Mouse (Mus musculus) midbrain, embryonic 15.5 days (tissue): ENCODE measurements at regions not wholly inside any gene's neighbourhood (a gene's known extent, or its start where the extent isn't known, plus 50 kb on each side); places are given as distances from the start of the nearest gene placed in this dataset.
A peak's percentile ranks its signal among the peaks of the same experiment; 100 is the strongest.

ENCODE experiments used
- ATAC-seq: fragments of 200-750 bp; cut with Nextera tagmentation; replicated peaks from 2 replicates; pipeline ENCODE4 v1.8.0; 2017; ENCODE audit warnings: moderate TSS enrichment
- H3K27ac ChIP-seq: fragments of 300-500 bp; sonication (generic); 2 replicates; pipeline ENCODE4 v1.5.1; 2015; ENCODE audit warnings: mild to moderate bottlenecking, inconsistent platforms
- H3K27me3 ChIP-seq: fragments of 300-500 bp; sonication (generic); replicated peaks from 2 replicates; pipeline ENCODE4 v1.6.1; 2015; ENCODE audit warnings: inconsistent platforms
- H3K36me3 ChIP-seq: fragments of 300-500 bp; sonication (generic); replicated peaks from 2 replicates; pipeline ENCODE4 v1.6.1; 2015; ENCODE audit warnings: inconsistent platforms
- H3K4me1 ChIP-seq: fragments of 300-500 bp; sonication (generic); 2 replicates; pipeline ENCODE4 v1.6.1; 2015; ENCODE audit warnings: inconsistent platforms
- H3K4me2 ChIP-seq: fragments of 300-500 bp; sonication (generic); 2 replicates; pipeline ENCODE4 v1.6.1; 2015; ENCODE audit warnings: inconsistent platforms, mild to moderate bottlenecking, moderate library complexity
- H3K4me3 ChIP-seq: fragments of 300-500 bp; sonication (generic); 2 replicates; pipeline ENCODE4 v1.5.1; 2015; ENCODE audit warnings: mild to moderate bottlenecking, inconsistent platforms
- H3K9ac ChIP-seq: fragments of 300-500 bp; sonication (generic); 2 replicates; pipeline ENCODE4 v1.6.1; 2015; ENCODE audit warnings: mild to moderate bottlenecking, inconsistent platforms
- H3K9me3 ChIP-seq: fragments of 300-500 bp; sonication (generic); 2 replicates; pipeline ENCODE4 v1.6.1; 2016; ENCODE audit warnings: inconsistent platforms
- WGBS: fragments of 180-500 bp; shearing (Covaris S2); methylation state at CpG from one replicate; pipeline ENCODE4 v1.1.7; 2015; ENCODE audit warnings: mixed read lengths; 5-methylcytosine and 5-hydroxymethylcytosine counted together

GRCm38 (mm10) chr2:114844389-114844771 lies 189.6 kb upstream of the Dph6 start:
- Histone ChIP-seq H3K9me3 (no peaks in the 10 kb centered on the region), H3K27me3 (no peaks in the 10 kb centered on the region), H3K4me3 (no peak overlapping the region), H3K4me1 (no peaks in the 10 kb centered on the region), H3K4me2 (no peak overlapping the region), H3K27ac (no peak overlapping the region), H3K9ac (no peak overlapping the region), H3K36me3 (no peaks in the 10 kb centered on the region)
- WGBS, result 65% methylated on average over 3 of the region's 3 CpGs
- ATAC-seq, result no peak; the same call in 1 of the 2 replicates

DNA sequence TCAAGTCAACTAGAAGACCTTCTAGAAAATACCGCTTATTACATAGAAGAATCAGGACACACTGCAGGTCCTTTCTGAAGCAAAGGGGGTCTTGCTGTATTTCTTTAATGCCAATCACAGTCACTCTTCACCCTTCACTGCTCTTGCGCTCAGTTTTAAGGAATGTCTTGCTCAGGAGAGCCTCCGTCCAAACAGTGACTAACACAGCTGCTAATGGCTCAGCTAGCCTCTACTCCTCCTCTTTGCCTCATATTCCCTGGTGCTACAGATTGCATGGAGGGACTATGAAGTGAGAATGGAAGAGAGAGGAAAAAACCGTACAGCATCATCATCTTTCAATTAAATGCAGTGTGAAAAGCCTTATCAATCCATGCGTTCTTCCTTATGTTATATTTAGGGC lies 193.7 kb upstream of the Dph6 start:
- Histone ChIP-seq H3K27ac (no peak overlapping the region), H3K27me3 (no peaks in the 10 kb centered on the region), H3K4me1 (no peaks in the 10 kb centered on the region), H3K36me3 (no peaks in the 10 kb centered on the region), H3K9me3 (no peaks in the 10 kb centered on the region), H3K4me2 (no peak overlapping the region), H3K9ac (no peak overlapping the region), H3K4me3 (no peak overlapping the region)
- 85% methylated on average over 5 of the region's 5 CpGs for WGBS
- ATAC-seq, result no peak

GRCm38 (mm10) chr2:114848914-114849313 lies 194.2 kb upstream of the Dph6 start:
- Histone ChIP-seq H3K4me2 (no peak overlapping the region), H3K27me3 (no peaks in the 10 kb centered on the region), H3K4me1 (no peaks in the 10 kb centered on the region), H3K27ac (no peak overlapping the region), H3K9ac (no peak overlapping the region), H3K4me3 (no peak overlapping the region), H3K9me3 (no peaks in the 10 kb centered on the region), H3K36me3 (no peaks in the 10 kb centered on the region)
- ATAC-seq, result no peak
- 92% methylated on average over 2 of the region's 2 CpGs for WGBS

- Histone ChIP-seq H3K4me3 (no peak overlapping the region), H3K9ac (no peak overlapping the region), H3K27me3 (no peaks in the 10 kb centered on the region), H3K9me3 (no peaks in the 10 kb centered on the region), H3K4me1 (no peaks in the 10 kb centered on the region), H3K4me2 (peak overlapping the region; percentile 18; the same call in 1 of the 2 replicates), H3K27ac (no peak overlapping the region), H3K36me3 (no peaks in the 10 kb centered on the region)
- peak; percentile 96 for ATAC-seq
- WGBS, result 35% methylated on average over 13 of the region's 13 CpGs
These were observed 199.2 kb upstream of the Dph6 start for GRCm38 (mm10) chr2:114853715-114854530.

GRCm38 (mm10) chr2:114872272-114872671 lies 217.5 kb upstream of the Dph6 start:
- Histone ChIP-seq H3K4me1 (peaks cover 4% of the 10 kb centered on the region; the same call in 1 of the 2 replicates), H3K27ac (no peak overlapping the region), H3K27me3 (no peaks in the 10 kb centered on the region), H3K9ac (no peak overlapping the region), H3K4me3 (no peak overlapping the region), H3K36me3 (no peaks in the 10 kb centered on the region), H3K9me3 (no peaks in the 10 kb centered on the region), H3K4me2 (no peak overlapping the region)
- WGBS, result 31% methylated on average over 7 of the region's 7 CpGs
- no peak for ATAC-seq

DNA sequence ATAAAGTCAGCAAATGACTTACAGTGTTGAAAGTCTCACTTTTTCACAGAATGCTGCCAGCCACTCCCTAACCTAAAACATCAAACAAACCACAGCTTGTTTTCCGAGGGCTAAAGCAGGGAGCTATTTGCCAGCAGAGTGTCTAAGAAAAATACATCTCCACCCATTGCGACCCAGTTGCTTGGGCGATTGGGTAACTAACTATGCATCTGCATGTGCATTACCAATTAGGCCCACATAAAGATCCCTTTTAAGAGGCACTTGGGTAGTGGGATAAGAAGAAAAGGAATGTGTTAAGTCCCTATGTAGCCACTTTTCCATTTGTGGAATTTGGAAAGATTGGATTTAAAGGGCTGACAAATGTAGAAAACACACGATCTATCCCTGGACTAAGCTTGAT lies 218.3 kb upstream of the Dph6 start:
- no peak overlapping the region for H3K9ac ChIP-seq
- no peaks in the 10 kb centered on the region for H3K27me3 ChIP-seq
- no peak overlapping the region for H3K4me2 ChIP-seq
- 50% methylated on average over 4 of the region's 4 CpGs for WGBS
- no peaks in the 10 kb centered on the region for H3K36me3 ChIP-seq
- H3K4me3 ChIP-seq, result no peak overlapping the region
- H3K9me3 ChIP-seq, result no peaks in the 10 kb centered on the region
- H3K27ac ChIP-seq, result no peak overlapping the region
- H3K4me1 ChIP-seq, result peaks cover 4% of the 10 kb centered on the region; the same call in 1 of the 2 replicates
- ATAC-seq, result no peak

- no peak for ATAC-seq
- 60% methylated on average over 2 of the region's 2 CpGs for WGBS
These were observed 224.3 kb upstream of the Dph6 start for GRCm38 (mm10) chr2:114879084-114879483.

DNA sequence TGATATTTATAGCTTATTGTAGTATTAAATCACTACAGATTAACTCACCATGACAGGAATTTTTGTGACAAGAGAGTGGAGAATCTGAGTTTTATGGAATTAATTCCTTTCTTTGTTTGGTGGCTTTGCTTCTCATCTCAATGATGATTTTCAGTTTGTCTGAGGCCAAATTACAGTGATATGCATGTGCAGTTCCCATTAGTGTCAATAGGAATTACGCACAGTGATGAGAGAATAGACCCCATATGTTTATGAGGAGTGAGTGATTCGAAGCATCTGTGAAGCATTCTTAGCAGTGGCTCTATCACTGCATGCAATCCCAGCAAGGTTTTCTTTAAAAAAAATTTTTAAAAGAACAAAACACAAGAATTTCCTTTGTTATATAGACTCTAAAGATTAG lies 225.0 kb upstream of the Dph6 start:
- Histone ChIP-seq H3K36me3 (no peaks in the 10 kb centered on the region), H3K27me3 (no peaks in the 10 kb centered on the region), H3K4me1 (no peaks in the 10 kb centered on the region), H3K9ac (no peak overlapping the region), H3K4me3 (no peak overlapping the region), H3K9me3 (no peaks in the 10 kb centered on the region), H3K4me2 (no peak overlapping the region), H3K27ac (no peak overlapping the region)
- no peak for ATAC-seq
- 52% methylated on average over 2 of the region's 2 CpGs for WGBS

More at GRCm38 (mm10) chr2:114879084-114879483, 224.3 kb upstream of the Dph6 start:
- Histone ChIP-seq H3K9ac (no peak overlapping the region), H3K27ac (no peak overlapping the region), H3K27me3 (no peaks in the 10 kb centered on the region), H3K4me1 (no peaks in the 10 kb centered on the region), H3K4me3 (no peak overlapping the region), H3K4me2 (no peak overlapping the region), H3K9me3 (no peaks in the 10 kb centered on the region), H3K36me3 (no peaks in the 10 kb centered on the region)

DNA sequence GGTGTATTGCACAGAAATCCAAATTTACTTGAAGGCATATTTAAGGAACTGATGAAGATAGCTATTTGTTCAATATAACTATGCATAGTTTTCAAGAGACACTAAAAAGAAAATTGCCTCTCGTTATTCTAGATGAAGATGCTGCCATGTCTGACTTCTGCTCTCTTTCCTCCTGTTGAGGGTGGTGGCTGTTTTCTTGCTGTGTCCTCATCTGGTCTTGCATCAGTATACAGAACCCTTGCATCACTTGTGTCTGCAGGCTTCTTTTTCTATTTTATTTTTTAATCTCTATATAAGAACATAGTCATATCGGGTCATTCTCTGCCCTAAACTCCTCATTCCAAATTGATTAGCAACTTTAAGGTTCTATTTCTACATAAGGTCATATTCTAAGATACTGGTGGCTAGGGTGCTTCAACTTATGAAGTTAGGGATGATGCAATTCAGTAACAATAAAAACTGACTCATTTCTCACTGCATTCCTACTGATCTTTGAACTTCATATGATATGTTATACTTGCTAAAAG lies 231.0 kb upstream of the Dph6 start:
- Histone ChIP-seq H3K9me3 (no peaks in the 10 kb centered on the region), H3K9ac (no peak overlapping the region), H3K4me1 (no peaks in the 10 kb centered on the region), H3K27me3 (no peaks in the 10 kb centered on the region), H3K4me3 (no peak overlapping the region), H3K36me3 (no peaks in the 10 kb centered on the region), H3K4me2 (no peak overlapping the region), H3K27ac (no peak overlapping the region)
- 91% methylated on average over 2 of the region's 2 CpGs for WGBS
- ATAC-seq, result no peak

DNA sequence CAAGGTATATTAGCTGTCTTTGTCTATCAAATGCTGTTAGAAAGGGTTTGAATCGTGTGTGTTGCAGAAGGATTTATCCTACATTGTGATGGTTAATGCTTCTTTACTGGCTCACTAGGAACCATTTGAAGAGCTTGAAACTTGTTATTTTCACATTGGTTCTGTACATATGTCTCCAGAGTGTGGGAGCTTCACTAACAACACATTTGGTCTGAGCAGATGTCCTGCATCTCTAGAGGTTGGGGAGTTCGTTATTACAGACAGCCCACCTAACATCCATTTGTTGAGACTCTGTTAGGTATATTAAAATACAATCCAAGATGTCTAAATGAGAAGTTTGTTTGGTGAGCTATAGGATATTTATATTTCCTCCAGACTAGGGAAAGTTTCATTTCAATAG lies 244.0 kb upstream of the Dph6 start:
- no peaks in the 10 kb centered on the region for H3K36me3 ChIP-seq
- no peaks in the 10 kb centered on the region for H3K4me1 ChIP-seq
- no peaks in the 10 kb centered on the region for H3K27me3 ChIP-seq
- WGBS, result 86% methylated on average over 2 of the region's 2 CpGs
- H3K27ac ChIP-seq, result no peak overlapping the region
- H3K4me2 ChIP-seq, result no peak overlapping the region
- no peak overlapping the region for H3K9ac ChIP-seq
- no peak overlapping the region for H3K4me3 ChIP-seq
- ATAC-seq, result no peak
- H3K9me3 ChIP-seq, result no peaks in the 10 kb centered on the region

DNA sequence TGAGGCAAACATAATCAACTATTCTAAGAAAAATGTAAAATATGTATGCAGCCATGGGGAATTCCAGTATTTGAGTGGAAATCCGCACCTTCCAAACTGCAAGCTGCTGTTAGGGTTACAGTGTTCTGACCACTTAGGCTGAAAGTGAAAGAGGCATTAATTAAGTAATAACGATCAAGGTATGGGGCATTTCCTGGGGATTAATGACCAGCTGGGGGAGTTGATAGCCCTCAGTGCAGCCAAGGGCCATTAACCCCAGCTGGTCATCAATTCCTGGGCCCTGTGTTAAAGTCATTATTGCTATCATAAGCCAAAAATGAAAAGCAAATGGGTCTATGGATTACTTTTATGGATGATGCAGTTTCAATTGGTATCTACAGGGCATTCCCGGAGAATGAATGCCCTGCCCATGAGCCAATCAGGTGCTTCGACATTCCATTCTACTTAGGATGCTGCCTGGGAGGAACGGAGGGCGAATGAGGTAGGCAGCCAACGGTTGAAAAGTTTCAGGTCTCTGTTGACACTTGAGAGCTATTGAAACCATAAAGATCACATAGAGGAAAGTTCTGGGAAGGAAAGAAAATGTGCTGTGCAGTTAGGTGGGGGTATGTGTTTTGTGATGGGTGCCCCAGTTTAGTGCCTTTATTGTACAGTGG lies 257.2 kb upstream of the Dph6 start:
- no peaks in the 10 kb centered on the region for H3K36me3 ChIP-seq
- WGBS, result 68% methylated on average over 7 of the region's 7 CpGs
- no peaks in the 10 kb centered on the region for H3K27me3 ChIP-seq
- no peak for ATAC-seq
- H3K4me2 ChIP-seq, result no peak overlapping the region
- 0 out of 2 replicates have a peak, but pooled peaks cover 4% of the 10 kb centered on the region for H3K4me1 ChIP-seq
- H3K27ac ChIP-seq, result no peak overlapping the region
- H3K9me3 ChIP-seq, result no peaks in the 10 kb centered on the region
- H3K9ac ChIP-seq, result no peak overlapping the region
- no peak overlapping the region for H3K4me3 ChIP-seq

- ATAC-seq, result no peak
- H3K4me3 ChIP-seq, result no peak overlapping the region
- no peak overlapping the region for H3K4me2 ChIP-seq
- H3K9me3 ChIP-seq, result no peaks in the 10 kb centered on the region
- 0 out of 2 replicates have a peak, but pooled peaks cover 4% of the 10 kb centered on the region for H3K4me1 ChIP-seq
- no peak overlapping the region for H3K27ac ChIP-seq
- H3K36me3 ChIP-seq, result no peaks in the 10 kb centered on the region
- H3K9ac ChIP-seq, result no peak overlapping the region
- H3K27me3 ChIP-seq, result no peaks in the 10 kb centered on the region
- WGBS, result 93% methylated on average over 6 of the region's 6 CpGs
These were observed 260.4 kb upstream of the Dph6 start for GRCm38 (mm10) chr2:114915025-114915690.
